9 mouse cellular contexts compared by ENCODE assay signal in genomic region chr1:136234595-136235092, GRCm38 (mm10). TPM values are rescaled to one million over a fixed set of nuclear protein-coding genes. Genes with fewer than 3 reads are reported as not detected.
DNase-seq lines count a peak whose midpoint lies in the region; ATAC-seq and TF ChIP-seq lines count a peak whose summit lies in the region.
"Had no signal": no experiment of that assay in that cellular context is flagged by ENCODE, and none has a peak within 500 bp of the region (broad histone marks: within the 10 kb centered on the region; RNA-seq: fewer than 3 reads in every experiment).

No protein-coding gene starts in this region.

- no peaks in the 10 kb centered on the region for H3K36me3 ChIP-seq in embryonic facial prominence, embryonic 14.5 days (ENCODE audit: control insufficient read depth, insufficient read depth, low read length)
- H3K36me3 ChIP-seq in limb, embryonic 12.5 days, result no peaks in the 10 kb centered on the region
- no peaks in the 10 kb centered on the region for H3K36me3 ChIP-seq in neural tube, embryonic 15.5 days

- WGBS in embryonic facial prominence, embryonic 14.5 days, result 2% methylated on average over 9 of the region's 9 CpGs
- WGBS in limb, embryonic 12.5 days, result 1% methylated on average over 9 of the region's 9 CpGs
- WGBS in neural tube, embryonic 15.5 days, result 4% methylated on average over 9 of the region's 9 CpGs

- peaks cover 35% of the 10 kb centered on the region for H3K4me1 ChIP-seq in embryonic facial prominence, embryonic 14.5 days (ENCODE audit: control insufficient read depth, insufficient read depth, low read length)
- peaks cover 33% of the 10 kb centered on the region for H3K4me1 ChIP-seq in limb, embryonic 12.5 days (replicated peaks)
- peaks cover 40% of the 10 kb centered on the region for H3K4me1 ChIP-seq in neural tube, embryonic 15.5 days

- no peak for DNase-seq in left cerebral cortex, adult 2 months (ENCODE audit: extremely low spot score in 1 of 2, low spot score in 2 of 2)
- no peak for DNase-seq in left cerebral cortex, postnatal 4 days
- no peak for DNase-seq in embryonic facial prominence, embryonic 14.5 days (ENCODE audit: low spot score)
- DNase-seq in MN1 (ENCODE audit: low spot score), result no peak
- no peak for DNase-seq in layer of hippocampus, adult 11-12 months (ENCODE audit: low spot score)
- DNase-seq in layer of hippocampus, adult 9-11 months, result no peak
- DNase-seq: adrenal gland, adult 8-10 months had no signal

- intact Hi-C loops in left cerebral cortex, adult 2 months (cut with DNase I), result no loop called here
- intact Hi-C loops in left cerebral cortex, postnatal 4 days (cut with DNase I), result no loop called here

- TF ChIP-seq CTCF in left cerebral cortex, adult 2 months (IDR thresholded peaks at IDR 0.05), result no peak; the same call in 1 of the 2 replicates

- H3K4me3 ChIP-seq in left cerebral cortex, adult 2 months, result peak overlapping the region; percentile 52
- peak overlapping the region; percentile 45 for H3K4me3 ChIP-seq in embryonic facial prominence, embryonic 14.5 days (ENCODE audit: low read depth, low read length)
- peak overlapping the region; percentile 67 for H3K4me3 ChIP-seq in limb, embryonic 12.5 days (replicated peaks)
- H3K4me3 ChIP-seq in neural tube, embryonic 15.5 days (replicated peaks), result peak overlapping the region; percentile 57

- no peaks in the 10 kb centered on the region for H3K27me3 ChIP-seq in embryonic facial prominence, embryonic 14.5 days (replicated peaks; ENCODE audit: control insufficient read depth, insufficient read depth, low read length)
- H3K27me3 ChIP-seq in limb, embryonic 12.5 days, result no peaks in the 10 kb centered on the region
- no peaks in the 10 kb centered on the region for H3K27me3 ChIP-seq in neural tube, embryonic 15.5 days (replicated peaks)

- peak overlapping the region; percentile 72 for H3K4me2 ChIP-seq in embryonic facial prominence, embryonic 14.5 days (ENCODE audit: low read depth, low read length)
- peak overlapping the region; percentile 84 for H3K4me2 ChIP-seq in limb, embryonic 12.5 days
- H3K4me2 ChIP-seq in neural tube, embryonic 15.5 days, result peak overlapping the region; percentile 88

- peak overlapping the region; percentile 61 for H3K9ac ChIP-seq in embryonic facial prominence, embryonic 14.5 days (ENCODE audit: low read depth, low read length)
- H3K9ac ChIP-seq in limb, embryonic 12.5 days (replicated peaks), result peak overlapping the region; percentile 75
- H3K9ac ChIP-seq in neural tube, embryonic 15.5 days (replicated peaks), result peak overlapping the region; percentile 66

- H3K27ac ChIP-seq in left cerebral cortex, adult 2 months, result no peak overlapping the region
- H3K27ac ChIP-seq in embryonic facial prominence, embryonic 14.5 days (replicated peaks; ENCODE audit: low read depth, low read length), result no peak overlapping the region
- H3K27ac ChIP-seq in limb, embryonic 12.5 days, result peak overlapping the region; percentile 87; the same call in 1 of the 2 replicates
- H3K27ac ChIP-seq in neural tube, embryonic 15.5 days (replicated peaks), result 0 out of 2 replicates have a peak overlapping the region, but pooled peaks have one; percentile 23

- no peak for ATAC-seq in embryonic facial prominence, embryonic 14.5 days (ENCODE audit: low read depth)
- ATAC-seq in limb, embryonic 12.5 days (ENCODE audit: insufficient number of reproducible peaks, insufficient read depth, low FRiP score, low TSS enrichment, low read depth), result no peak
- no peak for ATAC-seq in neural tube, embryonic 15.5 days (ENCODE audit: low FRiP score)

- no peaks in the 10 kb centered on the region for H3K9me3 ChIP-seq in embryonic facial prominence, embryonic 14.5 days (ENCODE audit: control insufficient read depth, low read length)
- H3K9me3 ChIP-seq in limb, embryonic 12.5 days, result no peaks in the 10 kb centered on the region
- no peaks in the 10 kb centered on the region for H3K9me3 ChIP-seq in neural tube, embryonic 15.5 days (replicated peaks)

RNA-seq across cellular contexts. Expression of gene Inava, which starts 0.6 kb away (rescaled TPM):
- 1 to 10 TPM; 2.2 to 3.0 TPM for total RNA-seq in left cerebral cortex, adult 2 months (2021)
- total RNA-seq in left cerebral cortex, postnatal 4 days (2021), result 1 to 10 TPM; 4.8 to 5.9 TPM
- 8.0 and 10.8 TPM in 2 replicates for polyA plus RNA-seq in embryonic facial prominence, embryonic 14.5 days (2014; fragmentation: Nextera tagmentation; extraction: Ambion mirVana)
- polyA plus RNA-seq in limb, embryonic 12.5 days (2016; fragmentation: Nextera tagmentation; extraction: Ambion mirVana), result 25.4 and 28.4 TPM in 2 replicates
- 2.0 and 8.2 TPM in 2 replicates for polyA plus RNA-seq in neural tube, embryonic 15.5 days (2015; fragmentation: Nextera tagmentation; extraction: Ambion mirVana)

RNA-seq across cellular contexts. Expression of gene Mroh3, which starts 22.0 kb away (rescaled TPM):
- total RNA-seq in left cerebral cortex, adult 2 months (2021), result 1 to 10 TPM; 1.2 to 1.8 TPM
- total RNA-seq in left cerebral cortex, postnatal 4 days (2021), result 1 to 10 TPM; 1.0 to 1.2 TPM
- polyA plus RNA-seq in embryonic facial prominence, embryonic 14.5 days (2014; fragmentation: Nextera tagmentation; extraction: Ambion mirVana), result not detected in 2 replicates
- 0.23 and 0.40 TPM in 2 replicates for polyA plus RNA-seq in limb, embryonic 12.5 days (2016; fragmentation: Nextera tagmentation; extraction: Ambion mirVana)
- polyA plus RNA-seq in neural tube, embryonic 15.5 days (2015; fragmentation: Nextera tagmentation; extraction: Ambion mirVana), result not detected in 2 replicates
- total RNA-seq: adrenal gland, adult 8-10 months had no signal

RNA-seq across cellular contexts. Expression of gene Gpr25, which starts 26.0 kb away (rescaled TPM):
- total RNA-seq in left cerebral cortex, adult 2 months (2021), result 1 to 10 TPM; 5.6 to 6.3 TPM
- 10 to 100 TPM; 10.2 to 11.5 TPM for total RNA-seq in left cerebral cortex, postnatal 4 days (2021)
- polyA plus RNA-seq in embryonic facial prominence, embryonic 14.5 days (2014; fragmentation: Nextera tagmentation; extraction: Ambion mirVana), result not detected in 2 replicates
- not detected in 2 replicates for polyA plus RNA-seq in limb, embryonic 12.5 days (2016; fragmentation: Nextera tagmentation; extraction: Ambion mirVana)
- 1.3 and 1.8 TPM in 2 replicates for polyA plus RNA-seq in neural tube, embryonic 15.5 days (2015; fragmentation: Nextera tagmentation; extraction: Ambion mirVana)

Comparison
In these comparisons a context has a peak if more than half of its experiments do, and no peak if none do; other contexts are left out.
1. H3K27ac ChIP-seq: peak in limb, embryonic 12.5 days (single experiment) and neural tube, embryonic 15.5 days (single experiment); none in left cerebral cortex, adult 2 months (single experiment) and embryonic facial prominence, embryonic 14.5 days (single experiment).
2. Peak in every context shown above with its lines, with median percentiles within 50 percentile points of each other: H3K4me3 ChIP-seq, H3K4me2 ChIP-seq and H3K9ac ChIP-seq.